Mouse (Mus musculus): Measurements from ENCODE around the gene Krt80. TPM values are rescaled to one million over a fixed set of nuclear protein-coding genes. Genes with fewer than 3 reads are reported as not detected.
"Not testable (repeated sequence)": the region's sequence is repeated elsewhere in the genome, so short reads cannot be mapped to it uniquely, and the experiment has no call there.

The Krt80 gene
- polyA plus RNA-seq, 1 experiment from 2014 or later: 0.08 TPM

GRCm38 (mm10) chr15:101327282-101327681 is 42.7 kb downstream of the Krt80 start:
- no peak overlapping the region for H3K27ac ChIP-seq (ENCODE audit: low read depth, low read length)
- 5% methylated on average over 6 of the region's 6 CpGs for WGBS
- ATAC-seq (ENCODE audit: low read depth): no peak
- H3K4me3 ChIP-seq (ENCODE audit: low read depth, low read length): no peak overlapping the region
- no peaks in the 10 kb centered on the region for H3K27me3 ChIP-seq (ENCODE audit: control insufficient read depth, insufficient read depth, low read length)
- H3K4me2 ChIP-seq (ENCODE audit: low read depth, low read length): no peak overlapping the region
- no peaks in the 10 kb centered on the region for H3K9me3 ChIP-seq (ENCODE audit: control insufficient read depth, low read length)
- H3K9ac ChIP-seq (replicated peaks; ENCODE audit: low read depth, low read length): no peak overlapping the region
- H3K36me3 ChIP-seq (ENCODE audit: control insufficient read depth, insufficient read depth, low read length): no peaks in the 10 kb centered on the region
- no peaks in the 10 kb centered on the region for H3K4me1 ChIP-seq (ENCODE audit: control insufficient read depth, insufficient read depth, low read length)

GRCm38 (mm10) chr15:101325991-101326534 is 43.9 kb downstream of the Krt80 start:
- H3K27ac ChIP-seq (ENCODE audit: low read depth, low read length): no peak overlapping the region
- H3K4me2 ChIP-seq (ENCODE audit: low read depth, low read length): no peak overlapping the region
- no peak for ATAC-seq (ENCODE audit: low read depth)
- H3K9ac ChIP-seq (replicated peaks; ENCODE audit: low read depth, low read length): no peak overlapping the region
- no peaks in the 10 kb centered on the region for H3K27me3 ChIP-seq (ENCODE audit: control insufficient read depth, insufficient read depth, low read length)
- H3K4me3 ChIP-seq (ENCODE audit: low read depth, low read length): no peak overlapping the region
- WGBS: 28% methylated on average over 9 of the region's 10 CpGs
- no peaks in the 10 kb centered on the region for H3K9me3 ChIP-seq (ENCODE audit: control insufficient read depth, low read length)
- no peaks in the 10 kb centered on the region for H3K4me1 ChIP-seq (ENCODE audit: control insufficient read depth, insufficient read depth, low read length)
- H3K36me3 ChIP-seq (ENCODE audit: control insufficient read depth, insufficient read depth, low read length): no peaks in the 10 kb centered on the region

- not testable (repeated sequence) for H3K9me3 ChIP-seq (ENCODE audit: control insufficient read depth, low read length); ATAC-seq (ENCODE audit: low read depth); H3K4me3 ChIP-seq (ENCODE audit: low read depth, low read length); H3K4me1 ChIP-seq (ENCODE audit: control insufficient read depth, insufficient read depth, low read length); H3K9ac ChIP-seq (replicated peaks; ENCODE audit: low read depth, low read length); H3K27me3 ChIP-seq (ENCODE audit: control insufficient read depth, insufficient read depth, low read length); H3K4me2 ChIP-seq (ENCODE audit: low read depth, low read length); H3K27ac ChIP-seq (ENCODE audit: low read depth, low read length); H3K36me3 ChIP-seq (ENCODE audit: control insufficient read depth, insufficient read depth, low read length)
Measured at GRCm38 (mm10) chr15:101324409-101324808, 45.6 kb downstream of the Krt80 start.

- Histone ChIP-seq H3K27ac (ENCODE audit: low read depth, low read length) (no peak overlapping the region), H3K36me3 (ENCODE audit: control insufficient read depth, insufficient read depth, low read length) (no peaks in the 10 kb centered on the region)
- WGBS: 94% methylated on average over 5 of the region's 5 CpGs
Measured at GRCm38 (mm10) chr15:101323511-101323910, 46.5 kb downstream of the Krt80 start.

GRCm38 (mm10) chr15:101322640-101323039 is 47.3 kb downstream of the Krt80 start:
- Histone ChIP-seq H3K9me3 (ENCODE audit: control insufficient read depth, low read length) (no peaks in the 10 kb centered on the region), H3K4me3 (ENCODE audit: low read depth, low read length) (no peak overlapping the region), H3K4me2 (ENCODE audit: low read depth, low read length) (no peak overlapping the region), H3K27ac (ENCODE audit: low read depth, low read length) (no peak overlapping the region), H3K36me3 (ENCODE audit: control insufficient read depth, insufficient read depth, low read length) (no peaks in the 10 kb centered on the region), H3K9ac (replicated peaks; ENCODE audit: low read depth, low read length) (no peak overlapping the region), H3K27me3 (ENCODE audit: control insufficient read depth, insufficient read depth, low read length) (no peaks in the 10 kb centered on the region), H3K4me1 (ENCODE audit: control insufficient read depth, insufficient read depth, low read length) (no peaks in the 10 kb centered on the region)
- WGBS: 93% methylated on average over 7 of the region's 7 CpGs
- ATAC-seq (ENCODE audit: low read depth): no peak

More at GRCm38 (mm10) chr15:101323511-101323910, 46.5 kb downstream of the Krt80 start:
- H3K9ac ChIP-seq (replicated peaks; ENCODE audit: low read depth, low read length): no peak overlapping the region
- H3K27me3 ChIP-seq (ENCODE audit: control insufficient read depth, insufficient read depth, low read length): no peaks in the 10 kb centered on the region
- no peak overlapping the region for H3K4me2 ChIP-seq (ENCODE audit: low read depth, low read length)
- H3K9me3 ChIP-seq (ENCODE audit: control insufficient read depth, low read length): no peaks in the 10 kb centered on the region
- H3K4me3 ChIP-seq (ENCODE audit: low read depth, low read length): no peak overlapping the region
- no peak for ATAC-seq (ENCODE audit: low read depth)
- H3K4me1 ChIP-seq (ENCODE audit: control insufficient read depth, insufficient read depth, low read length): no peaks in the 10 kb centered on the region

- Histone ChIP-seq H3K4me1 (ENCODE audit: control insufficient read depth, insufficient read depth, low read length) (no peaks in the 10 kb centered on the region), H3K4me2 (ENCODE audit: low read depth, low read length) (no peak overlapping the region), H3K9ac (replicated peaks; ENCODE audit: low read depth, low read length) (no peak overlapping the region), H3K4me3 (ENCODE audit: low read depth, low read length) (no peak overlapping the region), H3K36me3 (ENCODE audit: control insufficient read depth, insufficient read depth, low read length) (no peaks in the 10 kb centered on the region), H3K9me3 (ENCODE audit: control insufficient read depth, low read length) (no peaks in the 10 kb centered on the region), H3K27me3 (ENCODE audit: control insufficient read depth, insufficient read depth, low read length) (no peaks in the 10 kb centered on the region), H3K27ac (ENCODE audit: low read depth, low read length) (no peak overlapping the region)
- 80% methylated on average over 5 of the region's 5 CpGs for WGBS
- ATAC-seq (ENCODE audit: low read depth): no peak
Measured at GRCm38 (mm10) chr15:101322106-101322505, 47.9 kb downstream of the Krt80 start.

- no peak overlapping the region for H3K4me2 ChIP-seq (ENCODE audit: low read depth, low read length)
- H3K27me3 ChIP-seq (ENCODE audit: control insufficient read depth, insufficient read depth, low read length): no peaks in the 10 kb centered on the region
- no peaks in the 10 kb centered on the region for H3K9me3 ChIP-seq (ENCODE audit: control insufficient read depth, low read length)
- H3K36me3 ChIP-seq (ENCODE audit: control insufficient read depth, insufficient read depth, low read length): no peaks in the 10 kb centered on the region
- no peak overlapping the region for H3K27ac ChIP-seq (ENCODE audit: low read depth, low read length)
- no peak overlapping the region for H3K4me3 ChIP-seq (ENCODE audit: low read depth, low read length)
- no peak overlapping the region for H3K9ac ChIP-seq (replicated peaks; ENCODE audit: low read depth, low read length)
- no peaks in the 10 kb centered on the region for H3K4me1 ChIP-seq (ENCODE audit: control insufficient read depth, insufficient read depth, low read length)
- ATAC-seq (ENCODE audit: low read depth): no peak
- 73% methylated on average over 5 of the region's 5 CpGs for WGBS
Measured at GRCm38 (mm10) chr15:101321126-101321525, 48.8 kb downstream of the Krt80 start.

GRCm38 (mm10) chr15:101320618-101321041 is 49.3 kb downstream of the Krt80 start:
- Histone ChIP-seq H3K9me3 (ENCODE audit: control insufficient read depth, low read length) (no peaks in the 10 kb centered on the region), H3K27ac (ENCODE audit: low read depth, low read length) (no peak overlapping the region), H3K36me3 (ENCODE audit: control insufficient read depth, insufficient read depth, low read length) (no peaks in the 10 kb centered on the region), H3K9ac (replicated peaks; ENCODE audit: low read depth, low read length) (no peak overlapping the region), H3K27me3 (ENCODE audit: control insufficient read depth, insufficient read depth, low read length) (no peaks in the 10 kb centered on the region), H3K4me1 (ENCODE audit: control insufficient read depth, insufficient read depth, low read length) (no peaks in the 10 kb centered on the region), H3K4me2 (ENCODE audit: low read depth, low read length) (no peak overlapping the region), H3K4me3 (ENCODE audit: low read depth, low read length) (no peak overlapping the region)
- no peak for ATAC-seq (ENCODE audit: low read depth)
- WGBS: 56% methylated on average over 6 of the region's 6 CpGs

- H3K4me3 ChIP-seq (ENCODE audit: low read depth, low read length): no peak overlapping the region
- no peak overlapping the region for H3K27ac ChIP-seq (ENCODE audit: low read depth, low read length)
- H3K4me1 ChIP-seq (ENCODE audit: control insufficient read depth, insufficient read depth, low read length): no peaks in the 10 kb centered on the region
- no peaks in the 10 kb centered on the region for H3K36me3 ChIP-seq (ENCODE audit: control insufficient read depth, insufficient read depth, low read length)
- H3K9me3 ChIP-seq (ENCODE audit: control insufficient read depth, low read length): no peaks in the 10 kb centered on the region
- H3K4me2 ChIP-seq (ENCODE audit: low read depth, low read length): no peak overlapping the region
- 85% methylated on average over 6 of the region's 6 CpGs for WGBS
- no peaks in the 10 kb centered on the region for H3K27me3 ChIP-seq (ENCODE audit: control insufficient read depth, insufficient read depth, low read length)
- ATAC-seq (ENCODE audit: low read depth): no peak
- H3K9ac ChIP-seq (replicated peaks; ENCODE audit: low read depth, low read length): no peak overlapping the region
Measured at GRCm38 (mm10) chr15:101320010-101320617, 49.8 kb downstream of the Krt80 start.

Data from neural tube, embryonic 14.5 days (tissue).